Mouse (Mus musculus): ENCODE results near the gene Kif3b.

DNA sequence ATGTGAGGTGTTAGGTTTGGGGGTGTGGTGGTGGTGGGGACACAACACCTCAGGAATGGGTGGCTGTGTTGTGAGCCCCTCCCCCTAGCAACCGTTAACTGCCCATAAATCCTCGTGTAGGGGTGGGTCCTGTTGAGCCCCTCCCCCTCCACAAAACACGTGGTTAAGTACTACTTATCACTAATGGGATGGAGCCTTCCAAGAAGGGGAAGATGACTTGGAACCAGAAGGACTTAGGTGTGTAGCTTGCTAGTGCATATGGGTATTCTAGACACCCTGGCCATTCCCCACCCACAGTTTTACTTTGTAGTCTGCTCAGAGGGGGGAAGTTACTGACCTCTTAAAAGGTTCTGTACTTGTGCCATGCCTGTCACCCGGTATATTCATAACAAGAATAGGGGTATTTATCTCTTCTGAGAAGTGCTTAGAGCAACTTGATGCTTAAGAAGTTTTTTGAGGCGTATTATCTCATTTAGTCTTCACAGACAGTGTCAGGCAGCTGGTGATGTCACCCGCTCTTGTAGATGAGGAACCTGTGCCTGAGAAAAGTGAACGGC, 1.2 kb downstream of the Kif3b start:
- no peak for TF ChIP-seq CTCF (IDR thresholded peaks at IDR 0.05; ENCODE audit: extremely low read depth, insufficient read length, insufficient replicate concordance, low read depth, low read length)
- no peak for TF ChIP-seq POLR2A (IDR thresholded peaks at IDR 0.05; ENCODE audit: low read depth, low read length)

Data from small intestine, adult 2 months (tissue).